Mouse (Mus musculus): ENCODE data around the gene Hps3. TPM values are rescaled to one million over a fixed set of nuclear protein-coding genes. Genes with fewer than 3 reads are reported as not detected.

The Hps3 gene
- total and polyA plus RNA-seq, 2 experiments from 2014 or later: 9.3 to 16.3 TPM

- Histone ChIP-seq H3K27me3 (ENCODE audit: insufficient read depth, low read length) (no peaks in the 10 kb centered on the region), H3K9me3 (ENCODE audit: low read length) (no peaks in the 10 kb centered on the region), H3K9ac (replicated peaks; ENCODE audit: low read length, poor library complexity, severe bottlenecking) (no peak overlapping the region), H3K4me2 (ENCODE audit: low read depth, low read length, poor library complexity, severe bottlenecking) (no peak overlapping the region), H3K36me3 (ENCODE audit: insufficient read depth, low read length) (peaks cover 10% of the 10 kb centered on the region; the same call in 1 of the 2 replicates), H3K4me1 (ENCODE audit: insufficient read depth, low read length) (no peaks in the 10 kb centered on the region), H3K4me3 (ENCODE audit: low read depth, low read length) (no peak overlapping the region), H3K27ac (ENCODE audit: low read depth, low read length) (no peak overlapping the region)
- no peak for ATAC-seq (ENCODE audit: low FRiP score)
- TF ChIP-seq CTCF (IDR thresholded peaks at IDR 0.05): no peak
- 89% methylated on average over 9 of the region's 9 CpGs for WGBS
- no peak for DNase-seq (ENCODE audit: low spot score)
Observed at GRCm38 (mm10) chr3:20010464-20010863, 24.7 kb downstream of the Hps3 start.

- 84% methylated on average over 5 of the region's 5 CpGs for WGBS
- no peak for ATAC-seq (ENCODE audit: low FRiP score)
- H3K27me3 ChIP-seq (ENCODE audit: insufficient read depth, low read length): no peaks in the 10 kb centered on the region
Observed at GRCm38 (mm10) chr3:20007759-20008158, 27.4 kb downstream of the Hps3 start.

GRCm38 (mm10) chr3:20007275-20007674 is 27.8 kb downstream of the Hps3 start:
- Histone ChIP-seq H3K4me1 (ENCODE audit: insufficient read depth, low read length) (no peaks in the 10 kb centered on the region), H3K36me3 (ENCODE audit: insufficient read depth, low read length) (peaks cover 13% of the 10 kb centered on the region), H3K9ac (replicated peaks; ENCODE audit: low read length, poor library complexity, severe bottlenecking) (no peak overlapping the region), H3K9me3 (ENCODE audit: low read length) (no peaks in the 10 kb centered on the region), H3K4me3 (ENCODE audit: low read depth, low read length) (no peak overlapping the region), H3K4me2 (ENCODE audit: low read depth, low read length, poor library complexity, severe bottlenecking) (no peak overlapping the region), H3K27ac (ENCODE audit: low read depth, low read length) (no peak overlapping the region), H3K27me3 (ENCODE audit: insufficient read depth, low read length) (no peaks in the 10 kb centered on the region)
- 95% methylated on average over 4 of the region's 4 CpGs for WGBS
- DNase-seq (ENCODE audit: low spot score) (no peak), ATAC-seq (ENCODE audit: low FRiP score) (no peak)
- TF ChIP-seq CTCF (IDR thresholded peaks at IDR 0.05): no peak

More at GRCm38 (mm10) chr3:20007759-20008158, 27.4 kb downstream of the Hps3 start:
- Histone ChIP-seq H3K4me3 (ENCODE audit: low read depth, low read length) (no peak overlapping the region), H3K27ac (ENCODE audit: low read depth, low read length) (no peak overlapping the region), H3K4me2 (ENCODE audit: low read depth, low read length, poor library complexity, severe bottlenecking) (no peak overlapping the region), H3K9ac (replicated peaks; ENCODE audit: low read length, poor library complexity, severe bottlenecking) (no peak overlapping the region), H3K36me3 (ENCODE audit: insufficient read depth, low read length) (peaks cover 13% of the 10 kb centered on the region), H3K9me3 (ENCODE audit: low read length) (no peaks in the 10 kb centered on the region), H3K4me1 (ENCODE audit: insufficient read depth, low read length) (no peaks in the 10 kb centered on the region)
- no peak for TF ChIP-seq CTCF (IDR thresholded peaks at IDR 0.05)
- DNase-seq (ENCODE audit: low spot score): no peak

GRCm38 (mm10) chr3:20005611-20006010 is 29.5 kb downstream of the Hps3 start:
- ATAC-seq (ENCODE audit: low FRiP score) (no peak), DNase-seq (ENCODE audit: low spot score) (no peak)
- H3K27ac ChIP-seq (ENCODE audit: low read depth, low read length): no peak overlapping the region
- no peaks in the 10 kb centered on the region for H3K4me1 ChIP-seq (ENCODE audit: insufficient read depth, low read length)
- H3K4me3 ChIP-seq (ENCODE audit: low read depth, low read length): no peak overlapping the region
- H3K4me2 ChIP-seq (ENCODE audit: low read depth, low read length, poor library complexity, severe bottlenecking): no peak overlapping the region
- H3K9me3 ChIP-seq (ENCODE audit: low read length): no peaks in the 10 kb centered on the region
- no peak overlapping the region for H3K9ac ChIP-seq (replicated peaks; ENCODE audit: low read length, poor library complexity, severe bottlenecking)
- peaks cover 11% of the 10 kb centered on the region for H3K36me3 ChIP-seq (ENCODE audit: insufficient read depth, low read length)
- 64% methylated on average over 1 of the region's 1 CpGs for WGBS
- TF ChIP-seq CTCF (IDR thresholded peaks at IDR 0.05): no peak
- no peaks in the 10 kb centered on the region for H3K27me3 ChIP-seq (ENCODE audit: insufficient read depth, low read length)

GRCm38 (mm10) chr3:20004422-20004821 is 30.7 kb downstream of the Hps3 start:
- ATAC-seq (ENCODE audit: low FRiP score): no peak
- Histone ChIP-seq H3K9me3 (ENCODE audit: low read length) (no peaks in the 10 kb centered on the region), H3K36me3 (ENCODE audit: insufficient read depth, low read length) (peaks cover 6% of the 10 kb centered on the region), H3K9ac (replicated peaks; ENCODE audit: low read length, poor library complexity, severe bottlenecking) (no peak overlapping the region), H3K4me2 (ENCODE audit: low read depth, low read length, poor library complexity, severe bottlenecking) (no peak overlapping the region), H3K27me3 (ENCODE audit: insufficient read depth, low read length) (no peaks in the 10 kb centered on the region), H3K4me3 (ENCODE audit: low read depth, low read length) (no peak overlapping the region), H3K4me1 (ENCODE audit: insufficient read depth, low read length) (no peaks in the 10 kb centered on the region), H3K27ac (ENCODE audit: low read depth, low read length) (no peak overlapping the region)
- no peak for TF ChIP-seq CTCF (IDR thresholded peaks at IDR 0.05)
- WGBS: 90% methylated on average over 8 of the region's 8 CpGs
- DNase-seq (ENCODE audit: low spot score): no peak

- H3K4me3 ChIP-seq (ENCODE audit: low read depth, low read length): no peak overlapping the region
- H3K9ac ChIP-seq (replicated peaks; ENCODE audit: low read length, poor library complexity, severe bottlenecking): no peak overlapping the region
- H3K27me3 ChIP-seq (ENCODE audit: insufficient read depth, low read length): no peaks in the 10 kb centered on the region
- H3K4me1 ChIP-seq (ENCODE audit: insufficient read depth, low read length): no peaks in the 10 kb centered on the region
- peak; percentile 43 for TF ChIP-seq CTCF (IDR thresholded peaks at IDR 0.05)
- H3K4me2 ChIP-seq (ENCODE audit: low read depth, low read length, poor library complexity, severe bottlenecking): no peak overlapping the region
- peaks cover 3% of the 10 kb centered on the region for H3K36me3 ChIP-seq (ENCODE audit: insufficient read depth, low read length)
- H3K27ac ChIP-seq (ENCODE audit: low read depth, low read length): no peak overlapping the region
- H3K9me3 ChIP-seq (ENCODE audit: low read length): no peaks in the 10 kb centered on the region
- no peak for DNase-seq (ENCODE audit: low spot score)
- 86% methylated on average over 5 of the region's 5 CpGs for WGBS
- ATAC-seq (ENCODE audit: low FRiP score): no peak
Observed at GRCm38 (mm10) chr3:20002786-20003185, 32.3 kb downstream of the Hps3 start.
